Mouse (Mus musculus) heart, adult 8-10 months (tissue): ENCODE data around the gene Gm37240. TPM values are rescaled to one million over a fixed set of nuclear protein-coding genes. Genes with fewer than 3 reads are reported as not detected.
A peak's percentile ranks its signal among the peaks of the same experiment; 100 is the strongest.

Experiments
- DNase-seq: peaks from one replicate; pipeline ENCODE4 v3.0.0; 2022; ENCODE audit warnings: low spot score
- total RNA-seq, 4 experiments: library from RNA; stranded (reverse); gene quantifications; 2 replicates each; pipeline ENCODE4 v1.2.4; 2022

Gene Gm37240
- total RNA-seq, 4 experiments from 2014 or later, result 36.8 to 49.5 (median 39.2) TPM

DNA sequence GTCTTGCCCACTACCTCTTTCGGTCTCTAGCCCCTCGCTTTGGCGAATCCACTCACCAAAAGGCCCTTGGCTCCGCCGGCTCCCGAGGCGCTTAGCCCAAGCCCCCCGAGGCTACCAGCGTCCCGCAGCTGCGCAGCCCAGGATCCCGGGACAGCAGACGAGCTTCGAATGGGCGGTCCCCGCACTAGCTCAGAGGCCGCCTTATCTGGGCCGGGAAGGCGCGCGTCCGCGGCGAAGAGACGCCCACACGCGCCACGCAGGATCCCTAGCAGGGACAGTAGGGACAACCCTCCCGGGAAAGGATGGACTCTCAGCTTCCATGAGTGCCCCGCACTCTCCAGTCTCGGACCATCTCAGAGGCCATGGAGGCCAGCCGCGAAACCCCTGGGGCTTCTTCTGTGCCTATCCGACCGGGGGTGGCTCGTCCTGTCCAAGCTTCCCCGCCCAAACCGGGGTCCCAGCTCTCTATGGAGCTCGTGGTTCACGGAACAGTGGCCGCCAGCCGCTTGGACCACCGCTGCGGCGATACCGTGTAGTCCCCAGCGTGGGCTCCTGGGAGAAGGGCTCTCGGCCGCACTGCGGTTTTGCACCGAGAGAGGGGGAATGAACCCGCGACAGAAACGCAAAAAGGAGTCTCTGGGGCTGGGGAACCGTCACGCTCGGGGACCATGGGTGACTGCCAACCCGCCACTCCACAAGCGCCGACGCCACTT is 1407.9 kb downstream of the Gm37240 start:
- peak; percentile 23 for DNase-seq

DNA sequence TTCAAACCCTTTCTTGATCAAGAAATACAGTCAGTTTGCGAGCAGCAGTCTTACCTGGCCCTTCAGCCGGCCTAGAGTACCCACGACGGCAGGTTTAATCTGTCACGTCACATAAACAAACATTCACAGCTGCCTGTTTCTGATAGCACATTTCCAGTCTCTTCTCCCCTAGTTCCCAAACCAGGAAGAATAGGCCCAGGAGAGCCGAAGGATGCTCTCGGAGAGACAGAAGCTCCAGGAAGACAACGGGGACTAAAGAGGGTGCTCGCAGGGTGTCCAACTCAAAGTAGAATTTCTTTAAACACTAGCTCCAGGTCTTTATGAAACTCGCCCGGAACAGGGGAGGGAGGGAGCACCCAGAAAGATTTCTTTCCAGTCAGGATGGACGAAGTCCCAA is 1408.4 kb downstream of the Gm37240 start:
- no peak for DNase-seq

DNA sequence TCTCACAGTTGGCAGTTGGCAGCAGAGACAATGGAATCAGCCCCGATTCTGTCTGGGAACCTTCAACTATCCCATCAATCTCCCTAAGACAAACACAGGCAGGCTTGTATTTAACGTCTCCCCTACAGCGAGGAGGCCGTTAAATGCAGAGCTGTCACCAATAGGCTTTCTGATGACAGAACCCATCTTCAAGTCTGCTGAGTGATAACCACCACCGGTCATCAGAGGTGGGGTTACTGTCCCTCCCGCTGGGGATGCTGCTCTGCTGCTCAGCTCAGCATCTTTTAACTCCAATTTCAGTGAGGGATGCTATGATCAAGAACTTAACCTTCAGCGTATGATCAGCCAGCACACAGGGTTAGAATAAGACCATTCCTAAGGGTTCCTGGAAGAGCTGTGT is 1409.1 kb downstream of the Gm37240 start:
- DNase-seq, result no peak

GRCm38 (mm10) chr3:84477498-84477897 is 1409.8 kb downstream of the Gm37240 start:
- DNase-seq, result no peak

- no peak for DNase-seq
Measured at GRCm38 (mm10) chr3:84474981-84475775, 1412.1 kb downstream of the Gm37240 start.

- no peak for DNase-seq
Measured at GRCm38 (mm10) chr3:84474398-84474797, 1412.9 kb downstream of the Gm37240 start.

GRCm38 (mm10) chr3:84472955-84473354 is 1414.4 kb downstream of the Gm37240 start:
- no peak for DNase-seq

DNA sequence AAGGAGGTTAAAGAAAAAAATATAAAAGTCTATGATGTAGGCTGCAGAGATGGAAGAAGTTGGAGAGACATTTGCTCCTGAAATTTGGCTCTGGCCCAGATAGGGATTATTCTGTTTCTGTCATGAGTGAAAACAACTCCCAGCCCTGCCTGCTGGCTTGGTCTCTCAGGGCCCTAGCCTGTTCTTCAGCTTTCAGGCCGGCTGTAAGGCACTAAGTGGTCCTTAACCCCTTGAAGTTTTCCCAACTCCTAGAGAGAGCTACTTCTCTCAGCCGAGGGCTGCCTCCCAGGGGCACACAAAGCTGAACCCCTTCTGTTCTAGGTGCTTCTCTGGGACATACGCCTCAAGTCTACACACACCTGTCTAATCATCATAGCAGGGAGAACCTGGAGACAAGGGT is 1414.8 kb downstream of the Gm37240 start:
- DNase-seq, result no peak

GRCm38 (mm10) chr3:84471146-84471545 is 1416.2 kb downstream of the Gm37240 start:
- no peak for DNase-seq

DNA sequence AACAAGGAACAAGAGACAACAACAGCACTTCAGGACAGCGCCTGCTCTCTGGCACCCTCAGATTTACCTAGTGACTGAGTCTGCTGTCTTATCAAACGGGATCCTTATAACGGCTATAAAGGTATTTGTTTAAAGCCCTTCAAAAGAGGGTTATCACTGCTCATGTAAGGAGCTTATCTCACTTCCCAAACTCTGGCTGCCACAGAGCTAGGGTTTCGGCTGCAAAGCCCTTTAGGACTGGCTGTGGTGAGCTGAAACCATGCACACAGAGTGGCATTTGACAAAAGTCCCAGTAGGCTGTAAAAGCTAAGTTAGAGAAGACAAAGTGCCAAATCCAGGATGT is 1419.2 kb downstream of the Gm37240 start:
- DNase-seq, result no peak

GRCm38 (mm10) chr3:84467419-84468110 is 1419.8 kb downstream of the Gm37240 start:
- no peak for DNase-seq

- DNase-seq, result no peak
Measured at GRCm38 (mm10) chr3:84465822-84466500, 1421.4 kb downstream of the Gm37240 start.

DNA sequence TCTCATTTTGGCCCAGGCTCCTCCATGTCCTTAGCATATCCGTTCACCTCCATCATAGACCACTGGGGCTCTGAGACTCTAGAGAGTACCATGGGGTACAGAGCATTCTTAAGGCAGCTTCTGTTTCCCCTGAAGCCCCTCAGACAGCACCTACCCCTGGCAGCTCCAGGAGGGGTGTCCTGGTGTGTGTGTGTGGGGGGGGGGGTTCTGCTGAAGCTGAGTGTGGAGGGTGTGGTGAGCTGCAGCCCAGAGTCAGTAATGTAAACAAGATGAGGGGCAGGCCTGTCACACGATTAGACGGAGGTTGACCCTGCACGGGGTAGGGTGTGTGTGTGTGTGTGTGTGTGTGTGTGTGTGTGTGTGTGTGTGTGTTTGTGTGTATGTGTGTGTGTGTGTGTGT is 1425.6 kb downstream of the Gm37240 start:
- DNase-seq, result no peak

DNA sequence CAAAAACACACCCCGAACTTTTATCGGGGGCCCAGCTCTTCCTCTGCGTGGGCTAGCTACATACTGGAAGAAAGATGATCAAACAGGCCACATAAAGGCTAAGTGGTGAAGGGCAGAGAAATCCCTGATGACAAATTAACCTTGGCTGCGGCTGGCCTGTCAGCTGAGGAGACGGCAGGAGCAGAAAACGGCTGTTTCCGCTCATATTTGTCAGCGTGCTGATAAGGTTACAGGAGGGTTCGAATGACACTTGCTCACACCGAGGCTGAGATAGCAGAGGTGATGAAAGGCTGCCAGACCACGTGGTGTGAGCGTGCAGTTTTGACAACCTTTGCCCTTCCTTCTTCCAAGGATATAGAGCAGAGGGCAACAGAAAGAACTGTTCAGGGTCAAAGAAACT is 1426.4 kb downstream of the Gm37240 start:
- no peak for DNase-seq

- no peak for DNase-seq
Measured at GRCm38 (mm10) chr3:84460499-84460898, 1426.8 kb downstream of the Gm37240 start.

GRCm38 (mm10) chr3:84455733-84456417 is 1431.4 kb downstream of the Gm37240 start:
- no peak for DNase-seq

DNA sequence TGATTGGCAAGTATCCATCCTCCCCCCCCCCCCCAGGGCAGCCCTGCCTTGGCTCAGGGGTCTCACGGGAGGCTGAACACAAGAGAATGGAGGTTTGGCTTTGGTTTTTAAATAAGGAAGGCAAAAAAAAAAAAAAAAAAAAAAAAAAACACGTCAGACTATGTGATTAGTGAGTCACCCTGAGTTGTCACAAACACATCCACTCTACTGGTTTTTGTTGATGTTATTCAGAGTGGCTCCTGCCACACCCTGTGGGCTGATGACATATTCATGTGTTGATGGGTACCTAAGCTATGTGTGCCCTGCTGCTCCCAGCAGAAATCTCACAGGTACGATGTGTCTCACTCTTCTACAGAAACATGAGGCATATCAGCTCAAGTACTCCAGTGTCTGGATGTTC is 1436.7 kb downstream of the Gm37240 start:
- no peak for DNase-seq

DNA sequence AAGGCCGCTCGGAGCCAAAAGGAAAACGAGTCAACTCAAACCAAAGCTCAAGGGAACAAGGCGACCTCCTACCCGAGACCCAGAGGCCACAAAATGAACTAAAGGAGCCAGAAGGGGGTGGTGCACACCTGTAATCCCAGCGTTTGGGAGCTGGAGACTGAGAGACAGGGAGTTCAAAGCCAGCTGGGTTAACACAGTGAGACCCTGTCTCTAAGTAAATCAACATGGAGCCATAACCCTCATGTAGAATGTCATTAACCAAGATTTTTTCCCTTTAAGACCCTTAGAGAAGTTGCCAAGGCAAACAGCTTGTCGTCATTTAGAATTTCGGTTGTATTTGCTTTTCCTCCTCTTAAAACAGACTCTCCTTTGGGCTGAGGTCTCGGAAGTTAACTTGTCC is 1438.3 kb downstream of the Gm37240 start:
- no peak for DNase-seq

- no peak for DNase-seq
Measured at GRCm38 (mm10) chr3:84447803-84448202, 1439.5 kb downstream of the Gm37240 start.
